Mouse (Mus musculus): ENCODE results near the gene Olfr196. TPM values are rescaled to one million over a fixed set of nuclear protein-coding genes. Genes with fewer than 3 reads are reported as not detected.
"Not testable (repeated sequence)": the region's sequence is repeated elsewhere in the genome, so short reads cannot be mapped to it uniquely, and the experiment has no call there.

Olfr196 gene
- not detected in 2 replicates for polyA plus RNA-seq (2015; fragmentation: Nextera tagmentation; extraction: Ambion mirVana)

- no peaks in the 10 kb centered on the region for H3K27me3 ChIP-seq
- no peaks in the 10 kb centered on the region for H3K9me3 ChIP-seq (replicated peaks)
- H3K27ac ChIP-seq, result no peak within 1 kb of the TSS
- no peak within 1 kb of the TSS for H3K9ac ChIP-seq
- no peaks in the 10 kb centered on the region for H3K36me3 ChIP-seq (ENCODE audit: poor library complexity, severe bottlenecking)
- ATAC-seq, result no peak
- no peak within 1 kb of the TSS for H3K4me3 ChIP-seq
- WGBS, result 76% methylated on average over 3 of the region's 3 CpGs
- H3K4me1 ChIP-seq, result no peaks in the 10 kb centered on the region
- H3K4me2 ChIP-seq, result no peak within 1 kb of the TSS
Observed at GRCm38 (mm10) chr16:59170354-59170753, at the start of gene Olfr196. TSS of gene Olfr196 (minus strand) at chr16:59170454.

- H3K36me3 ChIP-seq (ENCODE audit: poor library complexity, severe bottlenecking); H3K4me1 ChIP-seq; ATAC-seq; H3K27ac ChIP-seq; H3K9ac ChIP-seq; H3K4me3 ChIP-seq; H3K4me2 ChIP-seq; H3K27me3 ChIP-seq; H3K9me3 ChIP-seq (replicated peaks): not testable (repeated sequence)
- WGBS, result 88% methylated on average over 1 of the region's 1 CpGs
Observed at GRCm38 (mm10) chr16:59219667-59220066, 49.4 kb upstream of the Olfr196 start, which contains the start of gene Olfr199. TSS of gene Olfr199 (minus strand) at chr16:59219767.

GRCm38 (mm10) chr16:59217861-59218260 is 47.6 kb upstream of the Olfr196 start:
- 76% methylated on average over 3 of the region's 3 CpGs for WGBS
- H3K4me2 ChIP-seq, ATAC-seq: not testable (repeated sequence)

GRCm38 (mm10) chr16:59203433-59203832 is 33.2 kb upstream of the Olfr196 start, which contains the start of gene Olfr198:
TSS of gene Olfr198 (minus strand) at chr16:59203533.
- H3K36me3 ChIP-seq (ENCODE audit: poor library complexity, severe bottlenecking); H3K27me3 ChIP-seq; ATAC-seq; H3K9me3 ChIP-seq (replicated peaks); H3K4me3 ChIP-seq; H3K9ac ChIP-seq; H3K4me2 ChIP-seq; H3K27ac ChIP-seq; H3K4me1 ChIP-seq: not testable (repeated sequence)
- 77% methylated on average over 1 of the region's 1 CpGs for WGBS

More at GRCm38 (mm10) chr16:59217861-59218260, 47.6 kb upstream of the Olfr196 start:
- H3K9ac ChIP-seq; H3K4me3 ChIP-seq; H3K9me3 ChIP-seq (replicated peaks); H3K36me3 ChIP-seq (ENCODE audit: poor library complexity, severe bottlenecking); H3K27ac ChIP-seq; H3K27me3 ChIP-seq; H3K4me1 ChIP-seq: not testable (repeated sequence)

GRCm38 (mm10) chr16:59151996-59152395 is 18.3 kb downstream of the Olfr196 start:
- WGBS, result 89% methylated on average over 2 of the region's 2 CpGs
- H3K4me2 ChIP-seq, result no peak overlapping the region
- H3K36me3 ChIP-seq (ENCODE audit: poor library complexity, severe bottlenecking), result no peaks in the 10 kb centered on the region
- H3K27ac ChIP-seq, result no peak overlapping the region
- ATAC-seq, result no peak
- H3K4me1 ChIP-seq, result no peaks in the 10 kb centered on the region
- no peak overlapping the region for H3K4me3 ChIP-seq
- H3K9me3 ChIP-seq (replicated peaks), result no peaks in the 10 kb centered on the region
- H3K27me3 ChIP-seq, result no peaks in the 10 kb centered on the region
- H3K9ac ChIP-seq, result no peak overlapping the region

- Histone ChIP-seq H3K27me3 (no peaks in the 10 kb centered on the region), H3K4me3 (no peak within 1 kb of the TSS), H3K36me3 (ENCODE audit: poor library complexity, severe bottlenecking) (no peaks in the 10 kb centered on the region), H3K4me2 (no peak within 1 kb of the TSS), H3K27ac (no peak within 1 kb of the TSS), H3K4me1 (no peaks in the 10 kb centered on the region), H3K9ac (no peak within 1 kb of the TSS), H3K9me3 (replicated peaks) (no peaks in the 10 kb centered on the region)
- no peak for ATAC-seq
- 92% methylated on average over 1 of the region's 1 CpGs for WGBS
Observed at GRCm38 (mm10) chr16:59146746-59147145, 23.5 kb downstream of the Olfr196 start, which contains the start of gene Olfr195. TSS of gene Olfr195 (plus strand) at chr16:59147046.

- Histone ChIP-seq H3K4me3 (no peak overlapping the region), H3K4me1 (no peaks in the 10 kb centered on the region), H3K9me3 (replicated peaks) (no peaks in the 10 kb centered on the region), H3K4me2 (no peak overlapping the region), H3K36me3 (ENCODE audit: poor library complexity, severe bottlenecking) (no peaks in the 10 kb centered on the region), H3K27me3 (no peaks in the 10 kb centered on the region), H3K27ac (no peak overlapping the region), H3K9ac (no peak overlapping the region)
- ATAC-seq, result no peak
Observed at GRCm38 (mm10) chr16:59141105-59141504, 29.1 kb downstream of the Olfr196 start.

GRCm38 (mm10) chr16:59130740-59131139 is 39.5 kb downstream of the Olfr196 start:
- no peaks in the 10 kb centered on the region for H3K27me3 ChIP-seq
- ATAC-seq, result no peak
- no peak overlapping the region for H3K4me3 ChIP-seq

GRCm38 (mm10) chr16:59120969-59121368 is 49.3 kb downstream of the Olfr196 start, which contains the start of gene Olfr194:
TSS of gene Olfr194 (minus strand) at chr16:59121069.
- ATAC-seq, result no peak
- H3K9ac ChIP-seq, result no peak within 1 kb of the TSS

More at GRCm38 (mm10) chr16:59130740-59131139, 39.5 kb downstream of the Olfr196 start:
- 80% methylated on average over 1 of the region's 1 CpGs for WGBS
- Histone ChIP-seq H3K4me2 (no peak overlapping the region), H3K27ac (no peak overlapping the region), H3K9me3 (replicated peaks) (0 out of 2 replicates have a peak, but pooled peaks cover 3% of the 10 kb centered on the region), H3K4me1 (no peaks in the 10 kb centered on the region), H3K9ac (no peak overlapping the region), H3K36me3 (ENCODE audit: poor library complexity, severe bottlenecking) (no peaks in the 10 kb centered on the region)

More at GRCm38 (mm10) chr16:59120969-59121368, 49.3 kb downstream of the Olfr196 start, which contains the start of gene Olfr194:
- H3K27ac ChIP-seq, result no peak within 1 kb of the TSS
- H3K27me3 ChIP-seq, result no peaks in the 10 kb centered on the region
- no peaks in the 10 kb centered on the region for H3K9me3 ChIP-seq (replicated peaks)
- H3K4me1 ChIP-seq, result no peaks in the 10 kb centered on the region
- H3K4me3 ChIP-seq, result no peak within 1 kb of the TSS
- no peak within 1 kb of the TSS for H3K4me2 ChIP-seq
- H3K36me3 ChIP-seq (ENCODE audit: poor library complexity, severe bottlenecking), result no peaks in the 10 kb centered on the region

Other genes with a start within 250 kb of the Olfr196 start
- not detected in 2 replicates for gene Olfr181, start 241.7 kb downstream of the Olfr196 start, polyA plus RNA-seq (2015; fragmentation: Nextera tagmentation; extraction: Ambion mirVana)
- not detected in 2 replicates for gene Olfr180, start 241.1 kb downstream of the Olfr196 start, polyA plus RNA-seq (2015; fragmentation: Nextera tagmentation; extraction: Ambion mirVana)
- not detected in 2 replicates for gene Olfr183, start 175.1 kb downstream of the Olfr196 start, polyA plus RNA-seq (2015; fragmentation: Nextera tagmentation; extraction: Ambion mirVana)
- gene Olfr186, start 140.2 kb downstream of the Olfr196 start, polyA plus RNA-seq (2015; fragmentation: Nextera tagmentation; extraction: Ambion mirVana), result not detected in 2 replicates
- not detected in 2 replicates for gene Olfr187, start 130.7 kb downstream of the Olfr196 start, polyA plus RNA-seq (2015; fragmentation: Nextera tagmentation; extraction: Ambion mirVana)
- not detected in 2 replicates for gene Olfr190, start 92.4 kb downstream of the Olfr196 start, polyA plus RNA-seq (2015; fragmentation: Nextera tagmentation; extraction: Ambion mirVana)
- gene Olfr191, start 80.6 kb downstream of the Olfr196 start, polyA plus RNA-seq (2015; fragmentation: Nextera tagmentation; extraction: Ambion mirVana), result not detected in 2 replicates
- not detected in 2 replicates for gene Olfr193, start 58.6 kb downstream of the Olfr196 start, polyA plus RNA-seq (2015; fragmentation: Nextera tagmentation; extraction: Ambion mirVana)
- not detected in 2 replicates for gene Olfr194, start 49.4 kb downstream of the Olfr196 start, polyA plus RNA-seq (2015; fragmentation: Nextera tagmentation; extraction: Ambion mirVana)
- gene Olfr195, start 23.4 kb downstream of the Olfr196 start, polyA plus RNA-seq (2015; fragmentation: Nextera tagmentation; extraction: Ambion mirVana), result not detected in 2 replicates
- gene Olfr198, start 33.1 kb upstream of the Olfr196 start, polyA plus RNA-seq (2015; fragmentation: Nextera tagmentation; extraction: Ambion mirVana), result not detected in 2 replicates
- not detected in 2 replicates for gene Olfr199, start 49.3 kb upstream of the Olfr196 start, polyA plus RNA-seq (2015; fragmentation: Nextera tagmentation; extraction: Ambion mirVana)
- gene Olfr201, start 102.2 kb upstream of the Olfr196 start, polyA plus RNA-seq (2015; fragmentation: Nextera tagmentation; extraction: Ambion mirVana), result not detected in 2 replicates
- not detected in 2 replicates for gene Olfr202, start 116.3 kb upstream of the Olfr196 start, polyA plus RNA-seq (2015; fragmentation: Nextera tagmentation; extraction: Ambion mirVana)
- gene Olfr203, start 128.4 kb upstream of the Olfr196 start, polyA plus RNA-seq (2015; fragmentation: Nextera tagmentation; extraction: Ambion mirVana), result not detected in 2 replicates
- not detected in 2 replicates for gene Olfr204, start 147.8 kb upstream of the Olfr196 start, polyA plus RNA-seq (2015; fragmentation: Nextera tagmentation; extraction: Ambion mirVana)
- gene Olfr205, start 160.7 kb upstream of the Olfr196 start, polyA plus RNA-seq (2015; fragmentation: Nextera tagmentation; extraction: Ambion mirVana), result not detected in 2 replicates
- gene Olfr206, start 178.8 kb upstream of the Olfr196 start, polyA plus RNA-seq (2015; fragmentation: Nextera tagmentation; extraction: Ambion mirVana), result not detected in 2 replicates
- gene Olfr209, start 193.5 kb upstream of the Olfr196 start, polyA plus RNA-seq (2015; fragmentation: Nextera tagmentation; extraction: Ambion mirVana), result not detected in 2 replicates
- gene Gabrr3, start 236.9 kb upstream of the Olfr196 start, polyA plus RNA-seq (2015; fragmentation: Nextera tagmentation; extraction: Ambion mirVana), result 0.06 and 0.10 TPM in 2 replicates